Mouse (Mus musculus) testis, adult 2 months (tissue): ENCODE data around the gene H2-M5.

Source experiments
- CTCF ChIP-seq: fragments of 200-500 bp; IDR thresholded peaks from 2 replicates; pipeline ENCODE4 v1.5.1; 2012; ENCODE audit warnings: low read depth, mild to moderate bottlenecking, inconsistent platforms, low read length, moderate library complexity; ENCODE audit not compliant: control insufficient read depth, insufficient read depth, insufficient replicate concordance
- POLR2A ChIP-seq: fragments of 200-500 bp; IDR thresholded peaks from 2 replicates; pipeline ENCODE4 v1.6.1; 2012; ENCODE audit warnings: low read depth, mild to moderate bottlenecking, inconsistent platforms, low read length, moderate library complexity; ENCODE audit not compliant: control insufficient read depth

DNA sequence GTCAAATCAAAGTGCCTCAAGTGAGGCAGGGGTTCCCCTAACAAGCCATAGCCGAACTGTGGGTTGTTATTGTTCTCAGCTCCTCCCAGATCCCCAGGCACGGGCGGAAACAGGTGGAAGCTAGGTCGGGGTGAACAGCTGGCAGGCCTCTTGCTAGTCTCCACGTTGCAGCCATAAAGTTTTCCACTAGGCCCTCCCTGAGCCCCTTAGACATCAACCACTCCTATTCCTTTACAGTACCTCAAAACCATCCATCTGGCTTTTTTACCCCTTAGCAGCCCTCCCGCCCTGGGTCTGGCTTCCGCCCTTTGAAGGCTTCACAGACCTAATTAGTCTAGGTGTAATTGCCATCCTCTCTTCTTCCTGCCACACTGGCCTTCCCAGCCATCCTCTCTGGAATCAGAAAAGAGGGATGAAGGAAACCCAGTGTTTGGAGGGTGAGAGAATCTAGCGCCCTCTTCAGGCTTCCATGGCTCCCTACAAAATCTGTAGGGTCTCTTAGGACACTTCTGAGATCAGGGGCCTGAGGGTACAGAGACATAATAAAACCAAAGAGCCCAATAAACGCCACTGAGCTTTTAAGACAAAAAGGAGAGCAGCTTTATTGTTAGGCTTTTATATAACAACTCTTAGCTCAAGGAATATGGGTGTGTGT is 45.1 kb downstream of the H2-M5 start:
- TF ChIP-seq POLR2A (no peak), CTCF (no peak)
